Mouse (Mus musculus) WW6 (cell line): ENCODE results near the gene Map3k1.

ENCODE experiments used
- DNase-seq: peaks from one replicate; pipeline ENCODE4 v3.0.0-alpha.2; 2013; ENCODE audit warnings: low read depth, low spot score

Map3k1 gene

GRCm38 (mm10) chr13:111812647-111813046 lies 3.9 kb upstream of the Map3k1 start:
- DNase-seq = no peak

- no peak for DNase-seq
These were observed 2.3 kb upstream of the Map3k1 start for GRCm38 (mm10) chr13:111810998-111811628.

DNA sequence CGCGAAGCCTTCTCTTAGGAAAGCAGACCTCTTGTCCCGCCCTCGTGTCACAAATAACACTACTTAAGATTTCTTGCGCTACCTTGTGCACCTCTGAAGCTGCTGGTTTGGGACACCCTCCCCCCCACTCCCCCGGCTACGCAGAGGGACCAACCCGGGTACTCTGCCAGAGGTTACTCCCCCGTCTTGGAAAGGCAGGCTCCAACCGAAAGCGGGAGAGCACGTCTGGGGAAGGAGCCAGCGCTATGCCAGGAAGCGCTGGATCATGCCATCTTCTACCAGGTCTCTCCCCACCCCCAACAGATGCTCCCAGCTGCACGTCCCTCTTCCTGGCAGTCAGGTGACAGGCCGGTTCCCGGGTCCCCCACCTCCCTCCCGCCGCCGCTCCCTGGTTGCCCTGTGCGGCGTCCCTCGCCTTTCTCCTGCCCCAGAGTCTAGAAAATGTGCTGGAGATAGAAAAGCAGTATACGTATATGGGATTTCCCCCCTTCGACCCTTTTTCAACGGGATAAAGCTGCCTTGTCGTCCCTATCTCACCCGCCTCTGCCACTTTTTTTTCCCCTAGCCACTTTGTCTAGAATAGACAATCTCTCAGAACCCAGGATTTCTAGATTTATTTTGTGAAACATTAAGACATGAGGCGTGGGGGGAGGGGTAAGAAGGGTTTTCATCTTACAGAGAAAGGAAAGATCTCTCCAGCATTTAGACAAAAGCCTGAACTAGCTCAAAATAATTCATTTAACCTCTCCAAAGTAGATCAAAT lies 854 bp upstream of the Map3k1 start:
- no peak for DNase-seq

DNA sequence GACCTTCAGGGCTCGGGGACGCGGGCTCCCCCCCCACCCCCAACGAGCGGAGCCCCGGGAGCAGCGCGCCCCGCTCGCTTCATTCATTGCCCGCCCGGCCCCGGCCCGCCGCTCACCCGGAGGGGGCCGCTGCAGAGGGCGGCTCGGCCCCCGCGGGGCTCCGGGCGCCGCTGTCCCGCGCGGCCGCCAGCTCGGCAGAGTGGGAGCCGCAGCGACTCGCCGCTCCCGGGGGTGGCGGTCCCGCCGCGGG lies 481 bp downstream of the Map3k1 start:
- DNase-seq = no peak

- no peak for DNase-seq
These were observed 1.0 kb downstream of the Map3k1 start for GRCm38 (mm10) chr13:111807596-111808386.

DNA sequence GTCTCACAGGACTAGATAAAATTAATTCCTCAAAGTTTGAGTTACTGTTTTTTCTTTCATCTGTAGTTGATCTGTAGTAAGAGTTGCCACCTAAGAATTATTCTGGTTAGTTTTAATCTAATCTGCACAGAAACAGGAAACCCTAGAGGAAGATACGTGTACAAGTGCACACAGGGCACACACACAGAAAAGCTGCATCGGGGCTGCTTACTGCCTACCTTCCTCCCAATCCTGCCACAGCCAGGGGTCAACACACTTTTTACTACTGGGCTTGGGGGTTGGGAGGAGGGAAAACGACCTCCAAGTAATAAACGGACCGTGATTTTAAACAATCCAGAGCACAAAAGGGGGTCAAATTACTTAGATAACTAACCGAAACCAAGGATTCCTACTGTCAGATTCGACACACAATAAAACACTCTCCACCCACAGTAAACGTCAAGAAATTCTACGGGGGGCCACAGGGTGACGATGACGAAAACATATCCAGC lies 1.6 kb downstream of the Map3k1 start:
- no peak for DNase-seq

DNA sequence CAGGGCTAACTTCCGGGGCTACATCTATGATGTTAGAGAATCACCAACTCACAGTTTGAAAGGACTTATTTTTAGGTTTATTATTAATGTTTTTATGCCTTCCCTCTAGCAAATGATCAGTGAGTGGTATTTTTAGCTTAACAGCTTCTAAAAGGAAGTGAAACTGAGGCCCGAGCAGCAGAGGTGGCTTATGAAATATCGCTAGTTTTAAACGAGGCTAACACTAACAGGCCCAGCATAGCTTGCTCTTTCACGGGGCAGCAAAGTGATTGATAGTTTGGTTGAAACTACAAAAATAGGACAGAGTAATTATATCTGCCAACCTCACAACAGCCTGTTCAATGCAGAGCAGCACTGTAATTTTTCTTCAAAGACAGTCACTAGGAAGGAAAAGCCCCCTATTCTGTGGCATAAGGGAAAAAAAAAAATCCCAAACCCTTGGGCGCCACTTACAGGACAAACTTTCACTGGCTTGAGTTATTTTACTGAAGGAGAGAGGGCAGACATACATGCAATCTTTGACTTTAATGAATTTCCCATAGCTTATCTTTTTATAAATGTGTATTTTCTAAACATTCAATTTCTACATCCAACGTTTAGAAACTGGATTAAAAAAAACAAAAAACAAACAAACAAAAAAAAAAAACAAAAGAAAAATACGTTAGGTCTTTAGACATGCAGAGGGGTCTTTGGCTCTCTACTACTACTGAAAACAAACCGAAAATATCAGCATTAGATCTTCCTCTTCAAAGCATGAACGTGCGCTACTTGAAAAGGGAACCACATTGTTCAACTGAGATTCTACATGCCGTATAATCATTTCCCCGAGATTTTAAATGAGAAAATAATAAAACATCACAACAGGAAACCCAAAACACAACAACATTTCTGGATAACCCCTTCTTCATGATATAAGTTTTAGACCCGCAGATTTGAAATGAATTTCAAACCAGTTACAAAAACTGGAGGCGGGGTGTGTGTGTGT lies 2.8 kb downstream of the Map3k1 start:
- DNase-seq = no peak

- no peak for DNase-seq
These were observed 3.7 kb downstream of the Map3k1 start for GRCm38 (mm10) chr13:111804951-111805673.

DNA sequence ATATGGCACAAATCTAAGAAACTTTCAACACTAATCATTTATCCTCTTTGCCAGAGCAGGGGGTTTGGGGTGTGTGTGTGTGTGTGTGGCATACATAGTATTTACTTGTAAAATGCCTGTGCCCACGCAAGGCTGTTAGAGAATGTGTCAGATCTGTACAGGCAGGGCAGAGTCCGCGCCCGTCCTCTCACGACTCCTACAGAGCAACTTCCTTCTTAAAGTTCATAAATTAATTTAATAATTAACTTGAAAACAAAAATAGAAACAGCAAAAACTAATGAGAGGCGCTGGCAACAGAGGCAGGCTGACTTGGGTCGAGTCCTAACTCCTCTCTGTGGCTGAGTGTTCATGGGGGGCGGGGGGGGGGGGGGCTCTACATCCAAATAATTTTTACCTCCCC lies 4.6 kb downstream of the Map3k1 start:
- no peak for DNase-seq

- no peak for DNase-seq
These were observed 5.3 kb downstream of the Map3k1 start for GRCm38 (mm10) chr13:111803506-111803905.

DNA sequence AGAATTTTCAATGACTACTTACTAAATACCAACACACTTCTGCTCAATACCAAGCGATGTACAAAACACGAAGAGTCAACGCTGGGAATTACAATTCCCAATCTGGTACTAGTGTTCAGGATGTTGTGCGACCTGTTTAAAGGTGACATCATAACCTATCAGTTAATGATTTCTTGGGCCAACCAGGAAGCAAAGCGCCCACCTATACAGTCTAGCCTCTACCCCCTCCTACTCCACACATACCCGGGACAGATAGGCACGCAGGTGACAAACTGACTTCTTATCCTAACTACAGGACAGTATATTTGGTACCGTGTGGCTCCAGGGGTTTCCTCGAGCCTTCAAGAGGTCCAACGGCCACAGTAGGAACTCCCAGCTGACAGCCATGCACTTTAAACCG lies 5.9 kb downstream of the Map3k1 start:
- DNase-seq = no peak

DNA sequence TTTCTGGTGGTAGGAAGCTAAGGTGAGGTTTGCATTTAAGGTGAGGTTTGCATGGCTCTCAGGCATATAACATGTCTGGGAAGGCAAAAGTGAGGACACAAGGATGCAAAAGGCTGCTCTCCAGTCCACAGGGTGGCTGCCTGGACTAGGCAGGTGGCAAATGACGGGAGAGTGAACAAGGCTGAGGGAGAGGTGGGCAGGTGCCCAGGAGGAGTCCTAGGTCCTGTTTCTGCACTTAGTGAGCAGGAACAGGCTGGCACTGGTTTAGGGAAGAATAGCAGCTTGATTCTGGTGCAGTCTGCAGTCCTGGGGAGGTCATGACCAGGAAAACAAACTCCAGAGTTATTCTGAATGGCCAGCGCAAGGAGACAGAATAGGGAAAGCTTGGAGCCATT lies 6.5 kb downstream of the Map3k1 start:
- DNase-seq = no peak

GRCm38 (mm10) chr13:111801662-111802270 lies 7.0 kb downstream of the Map3k1 start:
- DNase-seq = no peak

GRCm38 (mm10) chr13:111800866-111801265 lies 7.9 kb downstream of the Map3k1 start:
- DNase-seq = no peak

GRCm38 (mm10) chr13:111798044-111798443 lies 10.7 kb downstream of the Map3k1 start:
- no peak for DNase-seq

DNA sequence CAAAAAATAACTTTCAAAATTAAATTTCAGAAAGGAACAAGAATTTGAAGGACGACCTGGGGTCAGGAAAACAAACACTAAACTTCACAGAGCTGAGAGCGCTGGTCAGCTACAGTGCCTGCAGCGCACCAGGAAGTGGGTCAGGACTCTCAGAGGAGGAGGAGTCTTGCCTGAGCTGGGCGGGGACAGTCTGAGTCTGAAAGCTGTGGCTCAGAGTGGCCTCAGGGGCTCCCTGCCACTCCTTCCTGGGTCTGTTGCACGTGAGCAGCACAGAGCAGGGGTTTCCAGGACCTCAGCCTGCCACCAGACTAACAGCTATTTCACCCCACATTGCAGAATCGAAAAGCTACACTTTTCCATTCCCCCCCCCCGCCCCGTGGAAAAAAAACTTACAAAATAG lies 11.8 kb downstream of the Map3k1 start:
- no peak for DNase-seq

GRCm38 (mm10) chr13:111796191-111796920 lies 12.4 kb downstream of the Map3k1 start:
- no peak for DNase-seq

DNA sequence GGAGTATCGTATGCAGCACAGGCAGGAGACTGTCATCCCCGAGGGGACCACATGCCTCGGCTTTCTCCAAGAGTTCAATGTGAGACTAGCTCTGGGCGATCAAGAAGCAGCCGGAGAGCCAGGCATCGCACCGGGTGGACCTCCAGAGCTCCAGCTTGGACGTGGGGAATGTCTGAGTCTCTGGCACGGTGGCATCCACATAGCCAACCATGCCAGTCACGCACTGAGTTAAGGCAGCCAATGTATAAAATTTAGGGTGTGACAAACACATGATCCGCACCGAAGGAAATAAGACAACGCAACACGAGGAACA lies 15.9 kb downstream of the Map3k1 start:
- no peak for DNase-seq

- no peak for DNase-seq
These were observed 16.4 kb downstream of the Map3k1 start for GRCm38 (mm10) chr13:111792130-111792974.
